Comparison of ENCODE assay signal across 22 mouse cellular contexts in the genomic region with DNA sequence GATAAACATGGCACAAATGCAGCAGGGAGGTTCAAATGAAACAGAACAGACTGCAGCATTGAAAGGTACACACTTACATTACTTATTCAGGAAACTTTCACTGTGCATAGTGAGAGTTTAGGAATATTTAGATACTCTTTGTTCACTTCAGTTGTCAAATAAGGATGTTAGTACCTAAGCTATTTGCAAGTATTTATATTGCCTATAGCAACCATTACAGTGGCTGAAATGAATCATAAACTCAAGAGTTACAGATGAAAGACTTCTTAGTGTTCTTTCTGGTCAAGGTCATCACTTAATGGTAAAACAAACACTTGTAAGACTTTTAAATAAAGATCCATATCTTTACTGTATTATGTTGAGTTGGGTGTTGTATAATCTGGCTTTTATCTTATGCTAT. TPM values are rescaled to one million over a fixed set of nuclear protein-coding genes. Genes with fewer than 3 reads are reported as not detected.
DNase-seq lines count a peak whose midpoint lies in the region; ATAC-seq and TF ChIP-seq lines count a peak whose summit lies in the region.
"Had no signal": no experiment of that assay in that cellular context is flagged by ENCODE, and none has a peak within 500 bp of the region (broad histone marks: within the 10 kb centered on the region; RNA-seq: fewer than 3 reads in every experiment).

No protein-coding gene starts in this region.

- no peak for ATAC-seq in lung, postnatal 0 days
- peak; percentile 79 for ATAC-seq in stomach, embryonic 15.5 days (ENCODE audit: insufficient read depth, low FRiP score, low read depth)
- 0 out of 2 replicates have a peak, but pooled peaks have one; percentile 35 for ATAC-seq in stomach, postnatal 0 days (ENCODE audit: low FRiP score, low TSS enrichment)
- no peak for ATAC-seq in hindbrain, embryonic 14.5 days (ENCODE audit: low FRiP score)
- ATAC-seq: forebrain, embryonic 14.5 days had no signal

- no peaks in the 10 kb centered on the region for H3K9me3 ChIP-seq in lung, postnatal 0 days (ENCODE audit: low read length)
- no peaks in the 10 kb centered on the region for H3K9me3 ChIP-seq in stomach, embryonic 15.5 days
- no peaks in the 10 kb centered on the region for H3K9me3 ChIP-seq in stomach, postnatal 0 days (ENCODE audit: control insufficient read depth, low read length)
- H3K9me3 ChIP-seq in hindbrain, embryonic 14.5 days (ENCODE audit: control insufficient read depth, low read length) = no peaks in the 10 kb centered on the region
- H3K9me3 ChIP-seq: embryonic facial prominence, embryonic 13.5 days; embryonic facial prominence, embryonic 15.5 days; forebrain, embryonic 10.5 days; forebrain, embryonic 12.5 days had no signal

- no peaks in the 10 kb centered on the region for H3K36me3 ChIP-seq in lung, postnatal 0 days (ENCODE audit: insufficient read depth, low read length)
- H3K36me3 ChIP-seq in stomach, embryonic 15.5 days = no peaks in the 10 kb centered on the region
- no peaks in the 10 kb centered on the region for H3K36me3 ChIP-seq in stomach, postnatal 0 days (ENCODE audit: control insufficient read depth, insufficient read depth, low read length)
- H3K36me3 ChIP-seq in hindbrain, embryonic 14.5 days (replicated peaks; ENCODE audit: control insufficient read depth, insufficient read depth) = no peaks in the 10 kb centered on the region
- H3K36me3 ChIP-seq: embryonic facial prominence, embryonic 13.5 days; embryonic facial prominence, embryonic 15.5 days; forebrain, embryonic 10.5 days; forebrain, embryonic 12.5 days had no signal

- TF ChIP-seq EP300 in lung, postnatal 0 days (IDR thresholded peaks at IDR 0.05) = no peak
- no peak for TF ChIP-seq EP300 in stomach, postnatal 0 days (optimal IDR thresholded peaks at IDR 0.05)

- H3K27me3 ChIP-seq in lung, postnatal 0 days (replicated peaks; ENCODE audit: insufficient read depth, low read length) = no peaks in the 10 kb centered on the region
- H3K27me3 ChIP-seq in stomach, embryonic 15.5 days (replicated peaks) = no peaks in the 10 kb centered on the region
- H3K27me3 ChIP-seq in stomach, postnatal 0 days (ENCODE audit: control insufficient read depth, insufficient read depth, low read length) = no peaks in the 10 kb centered on the region
- H3K27me3 ChIP-seq in hindbrain, embryonic 14.5 days (ENCODE audit: control insufficient read depth, insufficient read depth, low read length) = no peaks in the 10 kb centered on the region
- H3K27me3 ChIP-seq: embryonic facial prominence, embryonic 13.5 days; embryonic facial prominence, embryonic 15.5 days; forebrain, embryonic 12.5 days had no signal

- TF ChIP-seq CTCF in lung, postnatal 0 days (IDR thresholded peaks at IDR 0.05) = no peak
- TF ChIP-seq CTCF in stomach, postnatal 0 days (IDR thresholded peaks at IDR 0.05; ENCODE audit: low read depth) = no peak

- H3K4me1 ChIP-seq in lung, postnatal 0 days (ENCODE audit: insufficient read depth, low read depth, low read length) = no peaks in the 10 kb centered on the region
- H3K4me1 ChIP-seq in stomach, embryonic 15.5 days = no peaks in the 10 kb centered on the region
- no peaks in the 10 kb centered on the region for H3K4me1 ChIP-seq in stomach, postnatal 0 days (replicated peaks; ENCODE audit: control insufficient read depth, insufficient read depth)
- no peaks in the 10 kb centered on the region for H3K4me1 ChIP-seq in hindbrain, embryonic 14.5 days (replicated peaks; ENCODE audit: control insufficient read depth, insufficient read depth, low read length)
- H3K4me1 ChIP-seq: embryonic facial prominence, embryonic 13.5 days; embryonic facial prominence, embryonic 15.5 days; forebrain, embryonic 10.5 days; forebrain, embryonic 12.5 days had no signal

- H3K4me3 ChIP-seq in lung, postnatal 0 days (ENCODE audit: low read depth, low read length) = no peak overlapping the region
- no peak overlapping the region for H3K4me3 ChIP-seq in stomach, embryonic 15.5 days (replicated peaks)
- no peak overlapping the region for H3K4me3 ChIP-seq in stomach, postnatal 0 days (ENCODE audit: low read depth, low read length)
- H3K4me3 ChIP-seq in hindbrain, embryonic 14.5 days (replicated peaks; ENCODE audit: low read length) = no peak overlapping the region
- H3K4me3 ChIP-seq: embryonic facial prominence, embryonic 13.5 days; embryonic facial prominence, embryonic 15.5 days; erythroblast, embryonic 14.5 days; forebrain, embryonic 10.5 days; forebrain, embryonic 12.5 days had no signal

- H3K27ac ChIP-seq in lung, postnatal 0 days (ENCODE audit: low read length) = no peak overlapping the region
- no peak overlapping the region for H3K27ac ChIP-seq in stomach, embryonic 15.5 days
- H3K27ac ChIP-seq in stomach, postnatal 0 days (replicated peaks) = no peak overlapping the region
- H3K27ac ChIP-seq in hindbrain, embryonic 14.5 days = no peak overlapping the region
- H3K27ac ChIP-seq: embryonic facial prominence, embryonic 13.5 days; embryonic facial prominence, embryonic 15.5 days; forebrain, embryonic 10.5 days; forebrain, embryonic 12.5 days had no signal

- H3K9ac ChIP-seq in lung, postnatal 0 days (replicated peaks; ENCODE audit: low read depth) = no peak overlapping the region
- H3K9ac ChIP-seq in stomach, embryonic 15.5 days = no peak overlapping the region
- no peak overlapping the region for H3K9ac ChIP-seq in stomach, postnatal 0 days (ENCODE audit: low read length)
- no peak overlapping the region for H3K9ac ChIP-seq in hindbrain, embryonic 14.5 days
- H3K9ac ChIP-seq: embryonic facial prominence, embryonic 13.5 days; embryonic facial prominence, embryonic 15.5 days; forebrain, embryonic 12.5 days had no signal

- H3K4me2 ChIP-seq in lung, postnatal 0 days (replicated peaks; ENCODE audit: low read depth, low read length) = no peak overlapping the region
- no peak overlapping the region for H3K4me2 ChIP-seq in stomach, embryonic 15.5 days
- no peak overlapping the region for H3K4me2 ChIP-seq in stomach, postnatal 0 days (replicated peaks; ENCODE audit: low read depth)
- H3K4me2 ChIP-seq in hindbrain, embryonic 14.5 days (replicated peaks) = no peak overlapping the region
- H3K4me2 ChIP-seq: embryonic facial prominence, embryonic 13.5 days; embryonic facial prominence, embryonic 15.5 days; forebrain, embryonic 12.5 days had no signal

- peak; percentile 17 for DNase-seq in lung, postnatal 0 days (ENCODE audit: low spot score)
- DNase-seq in lung, adult 18-20 months = no peak
- DNase-seq in stomach, postnatal 0 days (ENCODE audit: low spot score) = no peak
- no peak for DNase-seq in hindbrain, embryonic 14.5 days (ENCODE audit: low spot score)
- DNase-seq in right cerebral cortex, adult 2 months (ENCODE audit: low spot score in 2 of 2) = no peak
- DNase-seq: adrenal gland, adult 2 months; adrenal gland, postnatal 10 days; adrenal gland, postnatal 25 days; cerebellum, adult 11 months; cerebellum, adult 18-20 months; cerebellum, adult 8-10 months; cerebellum, adult 9-11 months; cerebellum, postnatal 14 days; cerebellum, postnatal 36 days; embryo, embryonic 11 days had no signal

RNA-seq across cellular contexts. Expression of a gene that starts 41.0 kb away (rescaled TPM):
- polyA plus RNA-seq in lung, postnatal 0 days (2015; fragmentation: Nextera tagmentation; extraction: Ambion mirVana) = 21.8 and 21.9 TPM in 2 replicates
- 33.7 and 37.8 TPM in 2 replicates for polyA plus RNA-seq in stomach, embryonic 15.5 days (2015; fragmentation: Nextera tagmentation; extraction: Ambion mirVana)
- polyA plus RNA-seq in stomach, postnatal 0 days (2015; fragmentation: Nextera tagmentation; extraction: Ambion mirVana) = 19.4 and 19.8 TPM in 2 replicates
- polyA plus RNA-seq in hindbrain, embryonic 14.5 days (2014; fragmentation: Nextera tagmentation; extraction: Ambion mirVana) = 42.1 and 51.0 TPM in 2 replicates

Comparison
In these comparisons a context has a peak if more than half of its experiments do, and no peak if none do; other contexts are left out.
1. ATAC-seq: peak in stomach, embryonic 15.5 days (single experiment) and stomach, postnatal 0 days (single experiment); none in lung, postnatal 0 days (single experiment) and hindbrain, embryonic 14.5 days (single experiment).